Comparison of ENCODE assay signal across 8 mouse cellular contexts in the genomic region with DNA sequence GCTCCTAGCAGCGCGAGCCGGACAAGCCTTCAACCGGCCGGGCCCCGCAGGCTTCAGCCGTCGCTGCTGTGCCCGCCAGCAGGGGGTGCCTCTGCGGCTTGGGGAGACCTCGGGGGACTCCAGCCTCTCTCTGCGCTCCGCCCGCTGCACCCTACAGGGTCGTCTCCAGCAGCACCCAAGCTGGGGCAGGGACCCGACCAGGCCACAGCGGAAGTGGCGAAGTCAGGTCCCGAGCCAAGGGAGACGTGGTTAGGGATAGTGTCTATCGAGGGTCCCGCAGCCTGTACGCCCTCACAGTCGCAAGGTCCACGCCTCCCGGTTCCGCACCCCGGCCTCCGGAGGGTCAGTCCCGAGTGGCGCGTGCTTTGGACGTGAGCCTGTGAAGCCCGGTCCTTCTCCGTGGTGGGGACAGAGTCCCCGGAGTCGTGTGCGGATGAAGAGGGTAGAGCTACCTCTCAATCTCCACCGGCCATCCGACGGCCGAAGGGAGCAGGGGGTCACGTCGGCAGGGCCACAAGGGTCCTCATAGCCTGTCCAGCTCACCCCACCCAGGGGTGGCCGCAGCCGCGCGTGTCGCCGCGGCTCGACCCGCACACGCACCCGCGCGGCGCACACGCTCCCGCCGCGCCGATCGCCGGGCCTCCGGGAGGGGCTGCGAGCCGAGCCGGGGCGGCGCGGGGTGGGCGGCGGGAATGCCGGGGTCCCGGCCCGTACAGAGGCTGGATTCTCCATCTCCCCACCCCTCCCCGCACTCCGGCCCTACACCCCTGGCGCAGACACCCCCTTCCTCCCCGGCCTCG. TPM values are rescaled to one million over a fixed set of nuclear protein-coding genes. Genes with fewer than 3 reads are reported as not detected.
DNase-seq lines count a peak whose midpoint lies in the region; ATAC-seq and TF ChIP-seq lines count a peak whose summit lies in the region.

No protein-coding gene starts in this region.

- no peak overlapping the region for H3K27ac ChIP-seq in CH12.LX (ENCODE audit: insufficient read depth, low read depth)
- no peak overlapping the region for H3K27ac ChIP-seq in bone marrow, adult 2 months (ENCODE audit: control insufficient read depth, insufficient read depth, low read depth, low read length, poor library complexity)
- H3K27ac ChIP-seq in embryonic facial prominence, embryonic 15.5 days (replicated peaks), result no peak overlapping the region
- no peak overlapping the region for H3K27ac ChIP-seq in heart, embryonic 16.5 days (ENCODE audit: low read length)

- in situ Hi-C loops in CH12.LX (cut with MboI; ENCODE audit: low pct_ligation_motif_present, low pct_unique_long_range_greater_than_20kb, low sequenced_read_pairs), result no loop called here

- H3K4me1 ChIP-seq in CH12.LX (ENCODE audit: control insufficient read depth in 1 of 2, insufficient read depth in 2 of 2), result peaks cover 0 to 4% of the 10 kb centered on the region in 2 experiments; a peak in 2 of 4 replicates
- H3K4me1 ChIP-seq in bone marrow, adult 2 months (ENCODE audit: control insufficient read depth, insufficient read depth, low read length), result no peaks in the 10 kb centered on the region
- peaks cover 25% of the 10 kb centered on the region for H3K4me1 ChIP-seq in embryonic facial prominence, embryonic 15.5 days
- peaks cover 10% of the 10 kb centered on the region; the same call in 1 of the 2 replicates for H3K4me1 ChIP-seq in heart, embryonic 16.5 days (ENCODE audit: control insufficient read depth, insufficient read depth, low read length)

- 0 out of 2 replicates have a peak overlapping the region, but pooled peaks have one; percentile 23 for H3K4me2 ChIP-seq in CH12.LX (ENCODE audit: insufficient read depth, low read depth, poor library complexity, severe bottlenecking)
- peak overlapping the region; percentile 91 for H3K4me2 ChIP-seq in embryonic facial prominence, embryonic 15.5 days (replicated peaks)
- peak overlapping the region; percentile 79 for H3K4me2 ChIP-seq in heart, embryonic 16.5 days (ENCODE audit: low read depth, low read length)

- DNase-seq in CH12.LX (ENCODE audit: extremely low read depth), result no peak
- peak; percentile 24 to 83 for DNase-seq in kidney, postnatal 36 days
- DNase-seq in lung, postnatal 10 days, result peak; percentile 80
- DNase-seq in ovary, postnatal 10 days (ENCODE audit: low spot score), result peak; percentile 27
- peak; percentile 32 to 40 for DNase-seq in urinary bladder, postnatal 36 days (ENCODE audit: low spot score in 2 of 2)

- 2% methylated on average over 82 of the region's 82 CpGs for WGBS in bone marrow, adult 2 months
- WGBS in embryonic facial prominence, embryonic 15.5 days, result under 1% methylated on average over 70 of the region's 82 CpGs
- WGBS in heart, embryonic 16.5 days, result 1% methylated on average over 75 of the region's 82 CpGs

- TF ChIP-seq RAD21 in CH12.LX (IDR thresholded peaks at IDR 0.05; ENCODE audit: low read depth, low read length), result no peak

- ATAC-seq in embryonic facial prominence, embryonic 15.5 days (ENCODE audit: insufficient number of reproducible peaks, low FRiP score, low TSS enrichment, low read depth), result peak; percentile 36; the same call in 1 of the 2 replicates
- no peak for ATAC-seq in heart, embryonic 16.5 days (replicated peaks; ENCODE audit: extremely low read depth, insufficient read depth, low FRiP score)

- H3K4me3 ChIP-seq in CH12.LX (replicated peaks in 1 of 3; ENCODE audit: low read depth in 2 of 3, low read length in 2 of 3, poor library complexity in 1 of 3), result no peak overlapping the region
- H3K4me3 ChIP-seq in bone marrow, adult 2 months (replicated peaks; ENCODE audit: control insufficient read depth, low read depth, low read length), result no peak overlapping the region
- peak overlapping the region; percentile 52 for H3K4me3 ChIP-seq in embryonic facial prominence, embryonic 15.5 days (replicated peaks)
- peak overlapping the region; percentile 63 for H3K4me3 ChIP-seq in heart, embryonic 16.5 days (ENCODE audit: low read length)

- H3K9ac ChIP-seq in CH12.LX (ENCODE audit: insufficient read depth, low read depth), result no peak overlapping the region
- peak overlapping the region; percentile 21; the same call in 1 of the 2 replicates for H3K9ac ChIP-seq in embryonic facial prominence, embryonic 15.5 days
- peak overlapping the region; percentile 58 for H3K9ac ChIP-seq in heart, embryonic 16.5 days (ENCODE audit: low read length)

- dilution Hi-C loops in CH12.LX (cut with MboI; ENCODE audit: extremely low pct_ligation_motif_present, extremely low pct_unique_long_range_greater_than_20kb, low sequenced_read_pairs), result no loop called here

- no peaks in the 10 kb centered on the region for H3K79me2 ChIP-seq in CH12.LX (replicated peaks; ENCODE audit: control insufficient read depth, extremely low read depth, insufficient read depth, poor library complexity, severe bottlenecking)

- TF ChIP-seq CTCF in CH12.LX (conservative IDR thresholded peaks at IDR 0.05 in 1 of 2, IDR thresholded peaks at IDR 0.05 in 1 of 2; ENCODE audit: low read depth in 2 of 2, low read length in 2 of 2), result peak in 1 of 2 experiments; percentile 50; a peak in 2 of 4 replicates
- peak; percentile 28; the same call in 1 of the 2 replicates for TF ChIP-seq CTCF in bone marrow, adult 2 months (IDR thresholded peaks at IDR 0.05; ENCODE audit: control insufficient read depth, insufficient read depth, low read length)

- TF ChIP-seq POLR2A in CH12.LX (IDR thresholded peaks at IDR 0.05; ENCODE audit: low read depth, low read length), result no peak
- TF ChIP-seq POLR2A in bone marrow, adult 2 months (IDR thresholded peaks at IDR 0.05; ENCODE audit: borderline replicate concordance, control insufficient read depth, low read depth, low read length), result no peak

- no peaks in the 10 kb centered on the region for H3K36me3 ChIP-seq in CH12.LX (replicated peaks in 1 of 2; ENCODE audit: control insufficient read depth in 1 of 2, insufficient read depth in 1 of 2, low read length in 1 of 2)
- no peaks in the 10 kb centered on the region for H3K36me3 ChIP-seq in embryonic facial prominence, embryonic 15.5 days
- H3K36me3 ChIP-seq in heart, embryonic 16.5 days (ENCODE audit: control insufficient read depth, insufficient read depth), result no peaks in the 10 kb centered on the region

- no peak for TF ChIP-seq EP300 in CH12.LX (IDR thresholded peaks at IDR 0.05; ENCODE audit: low read length)

- H3K9me3 ChIP-seq in CH12.LX (replicated peaks; ENCODE audit: low read length), result peaks cover 14% of the 10 kb centered on the region
- no peaks in the 10 kb centered on the region for H3K9me3 ChIP-seq in embryonic facial prominence, embryonic 15.5 days (replicated peaks)
- H3K9me3 ChIP-seq in heart, embryonic 16.5 days (replicated peaks; ENCODE audit: control insufficient read depth, low read length), result no peaks in the 10 kb centered on the region

- peaks cover 92% of the 10 kb centered on the region for H3K27me3 ChIP-seq in CH12.LX (replicated peaks)
- H3K27me3 ChIP-seq in embryonic facial prominence, embryonic 15.5 days, result peaks cover 96% of the 10 kb centered on the region
- peaks cover 96% of the 10 kb centered on the region for H3K27me3 ChIP-seq in heart, embryonic 16.5 days (ENCODE audit: control insufficient read depth, insufficient read depth, low read length)

TF ChIP-seq in CH12.LX, 34 proteins besides CTCF, POLR2A, EP300 and RAD21:
- TF ChIP-seq ETS1 (conservative IDR thresholded peaks at IDR 0.05; ENCODE audit: low read depth, low read length), result no peak
- no peak for TF ChIP-seq SIN3A (IDR thresholded peaks at IDR 0.05; ENCODE audit: low read length)
- peak; percentile 29; the same call in 1 of the 2 replicates for TF ChIP-seq SMC3 (IDR thresholded peaks at IDR 0.05; ENCODE audit: low read depth, low read length)

RNA-seq across cellular contexts. Expression of gene Cdh22, which starts 1.0 kb away (rescaled TPM):
- total RNA-seq in CH12.LX (2012; rRNA removed) (0.08 TPM in 1 of 2 replicates, not detected in the other), CH12.LX (2014; rRNA removed) (not detected in 2 replicates)
- not detected in 2 replicates for polyA plus RNA-seq in CH12.LX (2012; ENCODE audit: insufficient read length, low read depth)
- 0.80 TPM in 1 of 2 replicates, not detected in the other for polyA plus RNA-seq in bone marrow, adult 2 months (2011; ENCODE audit: insufficient read depth, insufficient read length, low replicate concordance, missing spikeins)
- 0.83 and 1.0 TPM in 2 replicates for polyA plus RNA-seq in embryonic facial prominence, embryonic 15.5 days (2015; fragmentation: Nextera tagmentation; extraction: Ambion mirVana)
- 0.11 and 0.19 TPM in 2 replicates for polyA plus RNA-seq in heart, embryonic 16.5 days (2015; fragmentation: Nextera tagmentation; extraction: Ambion mirVana)

RNA-seq across cellular contexts. Expression of gene Slc35c2, which starts 54.0 kb away (rescaled TPM):
- total RNA-seq in CH12.LX (2012; rRNA removed) (45.5 and 49.3 TPM in 2 replicates), CH12.LX (2014; rRNA removed) (41.6 and 55.3 TPM in 2 replicates)
- 35.2 and 57.8 TPM in 2 replicates for polyA plus RNA-seq in CH12.LX (2012; ENCODE audit: insufficient read length, low read depth)
- 44.3 and 79.2 TPM in 2 replicates for polyA plus RNA-seq in bone marrow, adult 2 months (2011; ENCODE audit: insufficient read depth, insufficient read length, low replicate concordance, missing spikeins)
- 58.7 and 59.5 TPM in 2 replicates for polyA plus RNA-seq in embryonic facial prominence, embryonic 15.5 days (2015; fragmentation: Nextera tagmentation; extraction: Ambion mirVana)
- 40.4 and 43.9 TPM in 2 replicates for polyA plus RNA-seq in heart, embryonic 16.5 days (2015; fragmentation: Nextera tagmentation; extraction: Ambion mirVana)

Comparison
In these comparisons a context has a peak if more than half of its experiments do, and no peak if none do; other contexts are left out.
1. H3K4me2 ChIP-seq: peak in every context shown above with its lines; median percentile 91 in embryonic facial prominence, embryonic 15.5 days; 79 in heart, embryonic 16.5 days; 23 in CH12.LX.
2. H3K4me3 ChIP-seq: peak in embryonic facial prominence, embryonic 15.5 days (single experiment) and heart, embryonic 16.5 days (single experiment); none in CH12.LX (0 of 3) and bone marrow, adult 2 months (single experiment).